Mouse (Mus musculus): ENCODE measurements around the gene Spn. TPM values are rescaled to one million over a fixed set of nuclear protein-coding genes. Genes with fewer than 3 reads are reported as not detected.

Spn gene
- polyA plus RNA-seq, 1 experiment from 2014 or later = 0.39 TPM

DNA sequence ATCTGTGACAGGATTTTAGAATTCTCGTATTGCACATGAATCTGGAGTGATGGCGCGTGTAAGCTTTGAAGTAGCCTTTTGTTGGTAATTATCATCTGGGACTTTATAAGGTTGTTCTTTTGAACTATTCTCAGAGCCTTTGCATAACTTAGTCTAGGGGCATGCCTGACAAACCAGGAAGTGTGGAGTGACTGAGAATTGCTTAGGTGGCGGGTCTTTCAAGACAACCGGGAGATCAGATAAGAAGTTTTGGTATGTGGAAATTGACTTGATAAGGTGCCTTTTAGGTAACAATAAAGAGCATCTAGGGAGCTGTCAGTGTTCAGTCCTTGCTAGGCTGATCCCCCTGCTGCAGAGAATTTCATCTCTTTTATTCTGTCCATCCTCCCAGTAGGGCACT, 28.9 kb upstream of the Spn start:
- no peak overlapping the region for H3K27ac ChIP-seq (ENCODE audit: low read depth)
- ATAC-seq (replicated peaks; ENCODE audit: low FRiP score, low TSS enrichment, low read depth) (no peak), DNase-seq (ENCODE audit: low spot score) (no peak)
- WGBS = 83% methylated on average over 5 of the region's 5 CpGs
- H3K4me3 ChIP-seq (ENCODE audit: low read depth, low read length) = no peak overlapping the region
- H3K9me3 ChIP-seq (ENCODE audit: control insufficient read depth, low read length) = no peaks in the 10 kb centered on the region
- H3K36me3 ChIP-seq (ENCODE audit: control insufficient read depth, insufficient read depth, low read length) = no peaks in the 10 kb centered on the region
- H3K9ac ChIP-seq (ENCODE audit: low read length) = no peak overlapping the region
- no peaks in the 10 kb centered on the region for H3K27me3 ChIP-seq (replicated peaks; ENCODE audit: control insufficient read depth, insufficient read depth, low read length)
- no peaks in the 10 kb centered on the region for H3K4me1 ChIP-seq (replicated peaks; ENCODE audit: control insufficient read depth, insufficient read depth, low read length)
- no peak overlapping the region for H3K4me2 ChIP-seq (ENCODE audit: low read length)

DNA sequence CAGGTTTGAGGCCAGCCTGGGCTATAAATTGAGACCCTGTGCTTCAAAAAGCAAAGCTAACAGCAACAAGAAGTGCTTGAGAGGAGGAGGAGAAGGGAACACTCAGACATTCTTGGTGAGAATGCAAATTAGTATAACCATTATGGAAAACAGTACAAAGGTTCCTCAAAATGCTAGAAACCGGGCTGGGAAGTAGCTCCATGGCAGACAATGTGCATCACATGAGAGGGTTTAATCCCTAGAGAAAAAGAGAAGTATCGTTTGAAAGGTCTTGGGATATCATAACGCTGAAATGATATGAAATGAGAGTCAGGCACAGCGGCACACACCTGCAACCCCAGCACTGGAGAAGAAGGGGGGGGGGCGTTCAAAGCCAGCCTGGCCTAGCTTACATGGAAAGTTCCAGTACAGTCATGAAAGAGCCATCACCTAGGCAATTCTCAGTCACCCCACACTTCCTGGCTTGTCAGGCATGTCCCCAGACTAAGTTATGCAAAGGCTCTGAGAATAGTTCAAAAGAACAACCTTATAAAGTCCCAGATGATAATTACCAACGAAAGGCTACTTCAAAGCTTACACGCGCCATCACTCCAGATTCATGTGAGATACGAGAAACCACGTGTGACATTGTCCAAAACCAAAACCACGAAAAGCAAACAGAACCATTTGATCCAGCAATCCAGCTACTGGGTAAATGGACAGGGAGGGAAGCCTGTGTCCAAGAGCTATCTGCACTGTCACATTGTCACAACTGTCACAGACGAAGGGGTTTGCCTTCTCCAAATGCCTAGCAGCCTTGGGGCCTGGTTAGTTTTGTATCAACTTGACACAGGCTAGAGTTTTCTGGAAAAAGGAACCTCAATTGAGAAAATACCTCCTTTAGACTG, 28.2 kb upstream of the Spn start:
- Histone ChIP-seq H3K9ac (ENCODE audit: low read length) (no peak overlapping the region), H3K9me3 (ENCODE audit: control insufficient read depth, low read length) (no peaks in the 10 kb centered on the region), H3K4me3 (ENCODE audit: low read depth, low read length) (no peak overlapping the region), H3K4me2 (ENCODE audit: low read length) (no peak overlapping the region), H3K36me3 (ENCODE audit: control insufficient read depth, insufficient read depth, low read length) (no peaks in the 10 kb centered on the region), H3K27ac (ENCODE audit: low read depth) (no peak overlapping the region), H3K4me1 (replicated peaks; ENCODE audit: control insufficient read depth, insufficient read depth, low read length) (no peaks in the 10 kb centered on the region), H3K27me3 (replicated peaks; ENCODE audit: control insufficient read depth, insufficient read depth, low read length) (no peaks in the 10 kb centered on the region)
- ATAC-seq (replicated peaks; ENCODE audit: low FRiP score, low TSS enrichment, low read depth) (no peak), DNase-seq (ENCODE audit: low spot score) (no peak)
- WGBS = 88% methylated on average over 12 of the region's 12 CpGs

DNA sequence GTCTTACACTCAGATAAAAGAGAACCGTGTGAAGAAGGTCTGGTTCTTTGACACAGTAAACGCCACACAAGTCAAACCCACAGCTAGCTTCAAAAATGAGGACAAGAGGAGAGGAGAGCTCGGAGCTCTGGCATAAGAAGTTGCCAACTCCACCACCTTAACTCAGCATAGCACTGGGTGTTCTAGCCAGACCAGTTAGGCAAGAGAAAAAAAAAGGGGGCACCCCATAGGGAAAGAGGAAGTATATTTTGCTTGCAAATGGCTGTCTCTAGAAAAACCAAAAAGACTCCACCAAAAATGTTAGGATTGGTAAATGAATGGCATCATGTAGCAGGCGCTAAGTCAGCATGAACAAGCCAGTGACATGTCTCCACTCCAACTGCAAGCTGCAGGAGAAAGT, 26.4 kb upstream of the Spn start:
- H3K27ac ChIP-seq (ENCODE audit: low read depth) = no peak overlapping the region
- no peaks in the 10 kb centered on the region for H3K27me3 ChIP-seq (replicated peaks; ENCODE audit: control insufficient read depth, insufficient read depth, low read length)
- H3K4me3 ChIP-seq (ENCODE audit: low read depth, low read length) = no peak overlapping the region
- H3K4me2 ChIP-seq (ENCODE audit: low read length) = no peak overlapping the region
- H3K9ac ChIP-seq (ENCODE audit: low read length) = no peak overlapping the region
- no peaks in the 10 kb centered on the region for H3K4me1 ChIP-seq (replicated peaks; ENCODE audit: control insufficient read depth, insufficient read depth, low read length)
- no peak for ATAC-seq (replicated peaks; ENCODE audit: low FRiP score, low TSS enrichment, low read depth)
- H3K36me3 ChIP-seq (ENCODE audit: control insufficient read depth, insufficient read depth, low read length) = no peaks in the 10 kb centered on the region
- WGBS = 86% methylated on average over 4 of the region's 4 CpGs
- no peak for DNase-seq (ENCODE audit: low spot score)
- H3K9me3 ChIP-seq (ENCODE audit: control insufficient read depth, low read length) = no peaks in the 10 kb centered on the region

DNA sequence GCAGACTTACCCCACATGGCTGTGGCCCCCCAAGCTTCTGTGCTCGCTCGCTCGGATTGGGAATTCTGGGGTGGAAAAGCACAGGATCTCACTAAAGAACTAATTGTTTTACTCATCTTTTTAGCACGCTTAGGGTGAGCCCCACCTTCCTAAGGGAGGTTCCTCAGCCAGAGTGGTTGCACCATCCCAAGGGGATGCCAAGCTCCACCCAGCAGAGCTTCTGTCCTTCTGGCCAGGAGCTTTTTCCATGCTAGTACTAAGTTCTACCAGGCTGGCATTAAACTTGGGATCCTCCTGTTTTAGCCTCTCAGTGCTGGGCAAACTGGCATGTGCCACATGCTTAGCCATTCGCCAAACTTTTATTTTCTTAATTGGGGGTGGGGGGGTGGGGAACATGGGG, 24.9 kb upstream of the Spn start:
- no peak overlapping the region for H3K4me3 ChIP-seq (ENCODE audit: low read depth, low read length)
- no peaks in the 10 kb centered on the region for H3K36me3 ChIP-seq (ENCODE audit: control insufficient read depth, insufficient read depth, low read length)
- no peak overlapping the region for H3K27ac ChIP-seq (ENCODE audit: low read depth)
- no peak overlapping the region for H3K4me2 ChIP-seq (ENCODE audit: low read length)
- ATAC-seq (replicated peaks; ENCODE audit: low FRiP score, low TSS enrichment, low read depth) (no peak), DNase-seq (ENCODE audit: low spot score) (no peak)
- no peaks in the 10 kb centered on the region for H3K4me1 ChIP-seq (replicated peaks; ENCODE audit: control insufficient read depth, insufficient read depth, low read length)
- WGBS = 80% methylated on average over 5 of the region's 5 CpGs
- H3K27me3 ChIP-seq (replicated peaks; ENCODE audit: control insufficient read depth, insufficient read depth, low read length) = no peaks in the 10 kb centered on the region
- no peak overlapping the region for H3K9ac ChIP-seq (ENCODE audit: low read length)
- H3K9me3 ChIP-seq (ENCODE audit: control insufficient read depth, low read length) = no peaks in the 10 kb centered on the region

DNA sequence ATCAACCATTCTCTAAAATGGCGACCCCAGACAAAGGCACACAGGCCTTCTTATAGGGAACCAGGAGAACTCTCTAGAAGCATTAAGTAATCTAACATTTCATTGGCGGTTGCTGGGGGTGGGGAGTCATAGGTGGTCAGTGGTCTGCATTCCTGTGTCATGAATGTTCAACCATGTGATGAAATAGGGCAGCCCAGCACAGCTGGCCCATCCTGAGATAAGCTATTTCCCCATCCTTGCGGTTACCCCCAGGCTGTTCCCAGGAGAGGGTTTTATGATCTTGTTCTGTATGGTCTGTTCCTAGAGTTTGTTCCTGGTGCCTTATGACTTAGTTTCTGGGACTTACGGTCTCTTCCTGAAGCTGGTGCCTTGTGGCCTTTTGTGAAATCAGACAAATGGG, 19.9 kb upstream of the Spn start:
- no peak overlapping the region for H3K9ac ChIP-seq (ENCODE audit: low read length)
- H3K9me3 ChIP-seq (ENCODE audit: control insufficient read depth, low read length) = no peaks in the 10 kb centered on the region
- ATAC-seq (replicated peaks; ENCODE audit: low FRiP score, low TSS enrichment, low read depth) = no peak
- 81% methylated on average over 4 of the region's 4 CpGs for WGBS
- H3K4me3 ChIP-seq (ENCODE audit: low read depth, low read length) = no peak overlapping the region
- H3K4me2 ChIP-seq (ENCODE audit: low read length) = no peak overlapping the region
- no peaks in the 10 kb centered on the region for H3K4me1 ChIP-seq (replicated peaks; ENCODE audit: control insufficient read depth, insufficient read depth, low read length)
- DNase-seq (ENCODE audit: low spot score) = no peak
- no peaks in the 10 kb centered on the region for H3K36me3 ChIP-seq (ENCODE audit: control insufficient read depth, insufficient read depth, low read length)
- H3K27ac ChIP-seq (ENCODE audit: low read depth) = no peak overlapping the region
- H3K27me3 ChIP-seq (replicated peaks; ENCODE audit: control insufficient read depth, insufficient read depth, low read length) = no peaks in the 10 kb centered on the region

DNA sequence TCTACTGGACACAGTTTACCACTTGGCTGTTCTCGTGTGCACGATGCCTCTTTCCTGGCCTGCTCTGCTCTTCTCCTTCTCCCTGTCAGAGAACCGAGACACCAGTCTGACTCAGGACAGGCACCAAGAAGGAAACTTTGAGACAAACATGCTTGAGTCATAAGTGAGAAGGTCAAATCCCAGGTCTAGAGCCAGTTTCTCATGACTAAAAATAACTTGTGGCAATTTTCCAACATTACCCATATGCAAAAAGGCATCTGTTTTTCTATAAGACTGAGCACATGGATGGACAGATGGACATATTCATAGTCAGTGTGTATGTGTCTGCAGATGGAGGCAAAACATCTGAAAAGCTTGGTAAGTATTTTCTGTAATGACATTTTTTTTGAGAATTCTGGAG, 15.9 kb upstream of the Spn start:
- 79% methylated on average over 3 of the region's 3 CpGs for WGBS
- Histone ChIP-seq H3K9ac (ENCODE audit: low read length) (no peak overlapping the region), H3K27ac (ENCODE audit: low read depth) (no peak overlapping the region), H3K4me2 (ENCODE audit: low read length) (no peak overlapping the region), H3K9me3 (ENCODE audit: control insufficient read depth, low read length) (no peaks in the 10 kb centered on the region), H3K27me3 (replicated peaks; ENCODE audit: control insufficient read depth, insufficient read depth, low read length) (no peaks in the 10 kb centered on the region), H3K4me1 (replicated peaks; ENCODE audit: control insufficient read depth, insufficient read depth, low read length) (no peaks in the 10 kb centered on the region), H3K36me3 (ENCODE audit: control insufficient read depth, insufficient read depth, low read length) (no peaks in the 10 kb centered on the region), H3K4me3 (ENCODE audit: low read depth, low read length) (no peak overlapping the region)
- ATAC-seq (replicated peaks; ENCODE audit: low FRiP score, low TSS enrichment, low read depth) = no peak
- DNase-seq (ENCODE audit: low spot score) = no peak

DNA sequence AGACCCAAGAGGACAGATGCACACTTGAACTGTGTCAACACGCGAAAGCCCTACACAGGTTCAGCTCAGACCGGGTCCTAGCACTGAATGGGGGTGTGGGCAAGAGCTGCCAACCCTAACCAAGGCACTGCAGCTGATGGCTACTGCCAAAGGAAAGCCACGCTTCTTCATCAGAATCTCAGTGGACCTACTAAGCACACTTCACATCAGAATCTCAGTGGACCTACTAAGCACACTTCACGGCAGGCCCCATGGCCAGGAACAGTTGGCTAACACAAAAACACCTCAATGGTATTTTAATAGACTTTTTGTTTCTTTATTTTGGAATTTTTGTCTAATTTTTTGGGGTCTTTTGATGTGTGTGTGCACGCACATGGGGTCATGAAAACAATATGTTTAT, 14.8 kb upstream of the Spn start:
- ATAC-seq (replicated peaks; ENCODE audit: low FRiP score, low TSS enrichment, low read depth) (no peak), DNase-seq (ENCODE audit: low spot score) (no peak)
- Histone ChIP-seq H3K9ac (ENCODE audit: low read length) (no peak overlapping the region), H3K27ac (ENCODE audit: low read depth) (no peak overlapping the region), H3K9me3 (ENCODE audit: control insufficient read depth, low read length) (no peaks in the 10 kb centered on the region), H3K4me2 (ENCODE audit: low read length) (no peak overlapping the region), H3K27me3 (replicated peaks; ENCODE audit: control insufficient read depth, insufficient read depth, low read length) (no peaks in the 10 kb centered on the region), H3K4me1 (replicated peaks; ENCODE audit: control insufficient read depth, insufficient read depth, low read length) (no peaks in the 10 kb centered on the region), H3K4me3 (ENCODE audit: low read depth, low read length) (no peak overlapping the region), H3K36me3 (ENCODE audit: control insufficient read depth, insufficient read depth, low read length) (no peaks in the 10 kb centered on the region)
- WGBS = 89% methylated on average over 6 of the region's 6 CpGs

DNA sequence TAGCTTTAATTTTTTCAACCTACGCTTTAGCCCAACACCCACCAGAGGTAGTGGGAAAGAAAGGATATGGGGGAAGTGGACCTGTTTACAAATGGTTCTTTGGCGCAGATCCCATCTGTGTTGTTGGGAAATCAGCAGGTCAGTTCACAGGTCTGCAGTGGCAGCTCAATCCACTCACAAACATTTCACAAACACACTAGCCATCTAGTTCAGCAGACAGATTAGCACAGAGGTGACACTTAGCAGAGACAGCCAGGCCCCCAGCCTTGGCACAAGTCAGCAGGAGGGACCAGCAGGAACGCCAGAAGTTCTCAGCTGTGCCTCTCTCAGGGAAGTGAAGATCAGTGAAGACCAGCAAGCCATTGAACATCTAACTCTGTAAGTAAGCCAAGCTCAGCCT, 10.3 kb upstream of the Spn start:
- no peak overlapping the region for H3K4me3 ChIP-seq (ENCODE audit: low read depth, low read length)
- WGBS = 56% methylated on average over 3 of the region's 3 CpGs
- no peak overlapping the region for H3K4me2 ChIP-seq (ENCODE audit: low read length)
- H3K9ac ChIP-seq (ENCODE audit: low read length) = no peak overlapping the region
- DNase-seq (ENCODE audit: low spot score) (no peak), ATAC-seq (replicated peaks; ENCODE audit: low FRiP score, low TSS enrichment, low read depth) (no peak)
- 0 out of 2 replicates have a peak, but pooled peaks cover 3% of the 10 kb centered on the region for H3K4me1 ChIP-seq (replicated peaks; ENCODE audit: control insufficient read depth, insufficient read depth, low read length)
- H3K9me3 ChIP-seq (ENCODE audit: control insufficient read depth, low read length) = no peaks in the 10 kb centered on the region
- no peak overlapping the region for H3K27ac ChIP-seq (ENCODE audit: low read depth)
- H3K36me3 ChIP-seq (ENCODE audit: control insufficient read depth, insufficient read depth, low read length) = no peaks in the 10 kb centered on the region
- H3K27me3 ChIP-seq (replicated peaks; ENCODE audit: control insufficient read depth, insufficient read depth, low read length) = no peaks in the 10 kb centered on the region

DNA sequence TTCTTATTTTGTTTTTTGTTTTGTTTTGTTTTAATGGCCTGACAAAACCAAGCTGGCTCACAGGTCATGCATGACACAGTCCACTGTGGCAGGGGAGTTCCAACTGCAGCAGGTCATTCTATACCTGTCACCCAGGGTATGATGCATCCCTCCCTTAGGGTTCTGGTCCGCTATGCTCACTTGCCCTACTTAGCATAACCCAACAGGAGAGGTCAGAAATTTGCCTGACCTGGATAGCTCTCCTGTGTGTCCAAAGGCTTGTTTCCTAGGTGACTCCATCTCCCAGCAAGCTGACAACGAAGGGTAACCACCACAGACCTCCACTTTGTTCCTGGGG, 8.6 kb upstream of the Spn start:
- H3K4me2 ChIP-seq (ENCODE audit: low read length) = no peak overlapping the region
- ATAC-seq (replicated peaks; ENCODE audit: low FRiP score, low TSS enrichment, low read depth) = no peak
- 69% methylated on average over 2 of the region's 2 CpGs for WGBS

More for the DNA sequence above, 8.6 kb upstream of the Spn start:
- H3K36me3 ChIP-seq (ENCODE audit: control insufficient read depth, insufficient read depth, low read length) = no peaks in the 10 kb centered on the region
- H3K9me3 ChIP-seq (ENCODE audit: control insufficient read depth, low read length) = no peaks in the 10 kb centered on the region
- no peak overlapping the region for H3K27ac ChIP-seq (ENCODE audit: low read depth)
- H3K4me3 ChIP-seq (ENCODE audit: low read depth, low read length) = no peak overlapping the region
- no peak for DNase-seq (ENCODE audit: low spot score)
- 0 out of 2 replicates have a peak, but pooled peaks cover 3% of the 10 kb centered on the region for H3K4me1 ChIP-seq (replicated peaks; ENCODE audit: control insufficient read depth, insufficient read depth, low read length)
- no peak overlapping the region for H3K9ac ChIP-seq (ENCODE audit: low read length)
- H3K27me3 ChIP-seq (replicated peaks; ENCODE audit: control insufficient read depth, insufficient read depth, low read length) = no peaks in the 10 kb centered on the region

Data from intestine, embryonic 14.5 days (tissue).